Mouse (Mus musculus) ES-E14 (cell line): ENCODE data around the gene Gm10644.

Experiments
- CHD2 ChIP-seq: IDR thresholded peaks from 2 replicates; pipeline ENCODE4 v1.6.1; 2014; ENCODE audit warnings: mild to moderate bottlenecking, low read depth, low read length, inconsistent platforms
- HCFC1 ChIP-seq: IDR thresholded peaks from 2 replicates; pipeline ENCODE4 v1.6.1; 2012; ENCODE audit warnings: low read length, inconsistent platforms, borderline replicate concordance; ENCODE audit not compliant: insufficient read depth
- MAFK ChIP-seq: IDR thresholded peaks from 2 replicates; pipeline ENCODE4 v1.6.1; 2014; ENCODE audit warnings: mild to moderate bottlenecking, low read depth, low read length, inconsistent platforms; ENCODE audit not compliant: insufficient read depth
- ZC3H11A ChIP-seq: IDR thresholded peaks from 2 replicates; pipeline ENCODE4 v1.6.1; 2012; ENCODE audit warnings: low read depth, mild to moderate bottlenecking, inconsistent platforms, low read length, borderline replicate concordance
- ZNF384 ChIP-seq: IDR thresholded peaks from 2 replicates; pipeline ENCODE4 v1.6.1; 2012; ENCODE audit warnings: low read depth, low read length, inconsistent platforms

DNA sequence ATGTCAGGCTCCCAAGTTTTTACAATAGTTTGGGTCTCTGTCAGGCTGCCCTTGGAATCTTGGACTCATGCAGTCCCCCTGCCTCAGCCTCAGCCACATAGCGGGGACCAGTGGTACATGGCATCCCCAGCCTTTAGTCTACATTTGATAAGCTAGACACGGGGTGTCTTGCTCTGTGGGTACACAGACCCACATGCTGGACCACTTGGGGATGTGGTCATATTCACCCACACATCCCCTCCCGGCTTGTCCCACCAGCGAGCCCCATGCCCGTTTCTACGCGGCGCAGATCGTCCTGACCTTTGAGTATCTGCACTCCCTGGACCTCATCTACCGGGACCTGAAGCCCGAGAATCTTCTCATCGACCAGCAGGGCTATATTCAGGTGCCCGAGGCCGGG lies 35.2 kb upstream of the Gm10644 start:
- TF ChIP-seq MAFK (no peak), ZC3H11A (no peak), HCFC1 (no peak), ZNF384 (no peak), CHD2 (no peak)
